Mouse (Mus musculus) testis, adult 2 months (tissue): ENCODE data around the gene Pxylp1. TPM values are rescaled to one million over a fixed set of nuclear protein-coding genes. Genes with fewer than 3 reads are reported as not detected.

Source experiments
- H3K27ac ChIP-seq: fragments of 200-500 bp; 2 replicates; pipeline ENCODE4 v1.5.1; 2012; ENCODE audit warnings: low read depth, low read length; ENCODE audit not compliant: control insufficient read depth, insufficient read depth
- H3K27me3 ChIP-seq: fragments of 200-500 bp; 2 replicates; pipeline ENCODE4 v1.6.1; 2012; ENCODE audit warnings: mild to moderate bottlenecking, low read length, moderate library complexity; ENCODE audit not compliant: control insufficient read depth, insufficient read depth
- H3K36me3 ChIP-seq: fragments of 200-500 bp; 2 replicates; pipeline ENCODE4 v1.6.1; 2012; ENCODE audit warnings: mild to moderate bottlenecking, low read length; ENCODE audit not compliant: control insufficient read depth, insufficient read depth
- H3K4me1 ChIP-seq: fragments of 200-500 bp; 2 replicates; pipeline ENCODE4 v1.6.1; 2012; ENCODE audit warnings: low read length; ENCODE audit not compliant: control insufficient read depth, insufficient read depth
- H3K4me3 ChIP-seq: fragments of 200-500 bp; 2 replicates; pipeline ENCODE4 v1.5.1; 2012; ENCODE audit warnings: low read depth, mild to moderate bottlenecking, low read length, moderate library complexity, mixed read lengths; ENCODE audit not compliant: control insufficient read depth
- CTCF ChIP-seq: fragments of 200-500 bp; IDR thresholded peaks from 2 replicates; pipeline ENCODE4 v1.5.1; 2012; ENCODE audit warnings: low read depth, mild to moderate bottlenecking, inconsistent platforms, low read length, moderate library complexity; ENCODE audit not compliant: control insufficient read depth, insufficient read depth, insufficient replicate concordance
- POLR2A ChIP-seq: fragments of 200-500 bp; IDR thresholded peaks from 2 replicates; pipeline ENCODE4 v1.6.1; 2012; ENCODE audit warnings: low read depth, mild to moderate bottlenecking, inconsistent platforms, low read length, moderate library complexity; ENCODE audit not compliant: control insufficient read depth
- polyA plus RNA-seq: library from polyadenylated mRNA; depleted of rRNA; stranded (reverse); fragments of >200 nt; gene quantifications from 2 replicates; pipeline ENCODE4 v1.2.3, GENCODE M21; 2012

The Pxylp1 gene
- polyA plus RNA-seq, 1 experiment: 3.7 TPM

- Histone ChIP-seq H3K27me3 (no peaks in the 10 kb centered on the region), H3K36me3 (no peaks in the 10 kb centered on the region), H3K4me1 (no peaks in the 10 kb centered on the region), H3K27ac (no peak overlapping the region), H3K4me3 (no peak overlapping the region)
- TF ChIP-seq POLR2A (no peak), CTCF (no peak)
Measured at GRCm38 (mm10) chr9:96832516-96832915, 60.0 kb downstream of the Pxylp1 start.

- TF ChIP-seq CTCF (no peak), POLR2A (no peak)
- no peaks in the 10 kb centered on the region for H3K4me1 ChIP-seq
- H3K27ac ChIP-seq: no peak overlapping the region
- no peak overlapping the region for H3K4me3 ChIP-seq
- H3K36me3 ChIP-seq: no peaks in the 10 kb centered on the region
- H3K27me3 ChIP-seq: no peaks in the 10 kb centered on the region
Measured at GRCm38 (mm10) chr9:96830856-96831359, 61.6 kb downstream of the Pxylp1 start.

- Histone ChIP-seq H3K36me3 (no peaks in the 10 kb centered on the region), H3K27me3 (no peaks in the 10 kb centered on the region), H3K27ac (no peak overlapping the region), H3K4me3 (no peak overlapping the region), H3K4me1 (no peaks in the 10 kb centered on the region)
- TF ChIP-seq CTCF (peak; percentile 48; the same call in 1 of the 2 replicates), POLR2A (no peak)
Measured at GRCm38 (mm10) chr9:96829682-96830081, 62.8 kb downstream of the Pxylp1 start.

- no peak overlapping the region for H3K4me3 ChIP-seq
- TF ChIP-seq CTCF (no peak), POLR2A (no peak)
- H3K27me3 ChIP-seq: no peaks in the 10 kb centered on the region
- no peaks in the 10 kb centered on the region for H3K4me1 ChIP-seq
- H3K27ac ChIP-seq: no peak overlapping the region
- no peaks in the 10 kb centered on the region for H3K36me3 ChIP-seq
Measured at GRCm38 (mm10) chr9:96828071-96828470, 64.4 kb downstream of the Pxylp1 start.

- H3K4me3 ChIP-seq: no peak overlapping the region
- H3K36me3 ChIP-seq: no peaks in the 10 kb centered on the region
- no peak overlapping the region for H3K27ac ChIP-seq
- no peaks in the 10 kb centered on the region for H3K4me1 ChIP-seq
- no peaks in the 10 kb centered on the region for H3K27me3 ChIP-seq
- no peak for TF ChIP-seq POLR2A
- no peak for TF ChIP-seq CTCF
Measured at GRCm38 (mm10) chr9:96827002-96827785, 65.3 kb downstream of the Pxylp1 start.

- H3K4me3 ChIP-seq: no peak overlapping the region
- H3K36me3 ChIP-seq: no peaks in the 10 kb centered on the region
- no peaks in the 10 kb centered on the region for H3K4me1 ChIP-seq
- TF ChIP-seq CTCF (no peak), POLR2A (no peak)
- H3K27me3 ChIP-seq: no peaks in the 10 kb centered on the region
- no peak overlapping the region for H3K27ac ChIP-seq
Measured at GRCm38 (mm10) chr9:96824857-96825256, 67.6 kb downstream of the Pxylp1 start.

- Histone ChIP-seq H3K36me3 (no peaks in the 10 kb centered on the region), H3K4me3 (no peak overlapping the region), H3K4me1 (no peaks in the 10 kb centered on the region), H3K27me3 (no peaks in the 10 kb centered on the region), H3K27ac (0 out of 2 replicates have a peak overlapping the region, but pooled peaks have one; percentile 43)
- no peak for TF ChIP-seq POLR2A
- no peak for TF ChIP-seq CTCF
Measured at GRCm38 (mm10) chr9:96824026-96824425, 68.4 kb downstream of the Pxylp1 start.
